Mouse (Mus musculus): ENCODE measurements at regions not wholly inside any gene's neighbourhood (a gene's known extent, or its start where the extent isn't known, plus 50 kb on each side); places are given as distances from the start of the nearest gene placed in this dataset.

DNA sequence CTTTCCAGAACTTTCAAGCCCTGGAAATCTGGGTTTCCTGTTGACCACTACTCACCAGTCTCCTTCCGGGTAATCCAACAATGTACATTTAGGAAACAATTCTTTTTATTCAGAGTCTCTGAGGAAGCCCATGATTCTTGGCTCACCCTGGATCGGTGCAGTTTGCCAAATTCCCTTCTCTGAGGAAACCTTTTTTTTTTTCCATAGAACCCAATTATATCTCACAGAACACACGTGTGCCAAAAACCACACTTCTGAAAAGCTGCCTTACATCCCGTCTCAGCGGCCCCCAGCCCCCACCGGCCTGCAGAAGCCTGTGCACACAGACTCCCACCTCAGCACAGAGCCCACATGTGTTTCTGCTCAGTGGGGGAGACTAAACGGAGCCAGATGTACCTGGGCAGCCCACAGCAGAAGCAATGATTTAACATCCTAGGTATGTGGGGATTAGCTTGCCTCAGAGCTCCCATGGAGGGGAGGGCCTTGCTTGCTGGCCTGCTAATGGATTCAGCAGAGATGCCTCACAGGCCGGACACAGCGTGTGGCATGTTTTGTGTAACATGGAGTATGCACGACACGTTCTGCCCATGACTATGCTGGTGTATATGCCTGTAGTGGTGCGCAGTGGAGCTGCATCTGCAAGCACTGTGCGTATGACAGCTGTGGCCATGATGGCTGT is 413.7 kb downstream of the Rps24 start:
- H3K9me3 ChIP-seq: no peaks in the 10 kb centered on the region
- whole genome bisulfite sequencing: 16% methylated on average over 13 of the region's 13 CpGs
- H3K27ac ChIP-seq: peak overlapping the region; percentile 95
- no peaks in the 10 kb centered on the region for H3K27me3 ChIP-seq
- H3K4me3 ChIP-seq: no peak overlapping the region
- peak; percentile 96 for ATAC-seq (ENCODE audit: insufficient number of reproducible peaks, insufficient read depth, low FRiP score, low TSS enrichment)
- H3K4me2 ChIP-seq (replicated peaks): no peak overlapping the region
- no peaks in the 10 kb centered on the region for H3K36me3 ChIP-seq
- no peak overlapping the region for H3K9ac ChIP-seq
- H3K4me1 ChIP-seq: peaks cover 31% of the 10 kb centered on the region

DNA sequence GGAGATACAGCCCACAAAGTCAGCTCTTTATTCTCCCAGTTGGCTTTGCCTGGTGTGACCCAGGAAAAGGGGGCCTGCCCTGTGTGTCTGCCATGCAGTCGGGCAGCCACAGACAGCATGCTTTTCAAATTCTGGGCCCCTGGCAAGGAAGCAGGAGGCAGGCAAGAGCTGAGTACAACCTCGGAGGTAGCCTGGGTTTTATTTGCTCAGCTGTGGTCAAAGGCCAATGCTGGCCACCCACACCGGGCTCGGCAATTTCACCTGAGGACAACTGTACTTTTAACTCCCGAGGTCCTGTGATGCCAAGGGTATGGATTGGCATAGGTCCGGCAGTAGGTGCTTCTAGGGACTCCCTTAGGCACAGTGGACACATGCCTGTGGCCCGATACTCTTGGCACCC is 414.8 kb downstream of the Rps24 start:
- Histone ChIP-seq H3K27me3 (no peaks in the 10 kb centered on the region), H3K36me3 (no peaks in the 10 kb centered on the region), H3K4me1 (peaks cover 33% of the 10 kb centered on the region), H3K9ac (no peak overlapping the region), H3K4me2 (replicated peaks) (no peak overlapping the region), H3K9me3 (no peaks in the 10 kb centered on the region), H3K27ac (peak overlapping the region; percentile 95), H3K4me3 (no peak overlapping the region)
- 47% methylated on average over 7 of the region's 7 CpGs for WGBS
- no peak for ATAC-seq (ENCODE audit: insufficient number of reproducible peaks, insufficient read depth, low FRiP score, low TSS enrichment)

DNA sequence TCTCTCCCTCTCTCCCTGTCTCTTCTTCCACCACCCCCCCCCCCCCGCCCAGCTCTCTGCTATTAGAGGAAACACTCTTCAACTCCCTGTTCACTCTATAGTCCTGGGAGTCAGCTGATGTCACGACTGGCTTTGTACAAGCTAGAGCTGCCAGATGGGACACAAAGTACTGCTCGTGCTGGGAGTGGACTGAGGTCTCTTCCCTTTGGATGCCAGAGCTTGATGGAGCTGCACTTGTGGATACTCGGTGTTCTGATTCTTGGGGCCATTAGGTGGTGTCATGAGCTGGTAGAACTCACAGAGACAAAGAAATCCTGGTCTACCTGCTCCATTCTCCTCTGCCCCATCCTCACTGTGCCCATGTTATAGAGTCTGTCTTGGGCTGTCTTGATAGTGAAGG is 415.9 kb downstream of the Rps24 start:
- Histone ChIP-seq H3K9ac (no peak overlapping the region), H3K4me1 (peaks cover 42% of the 10 kb centered on the region), H3K27ac (no peak overlapping the region), H3K4me2 (replicated peaks) (no peak overlapping the region), H3K27me3 (no peaks in the 10 kb centered on the region), H3K36me3 (no peaks in the 10 kb centered on the region), H3K4me3 (no peak overlapping the region), H3K9me3 (no peaks in the 10 kb centered on the region)
- 20% methylated on average over 3 of the region's 4 CpGs for WGBS
- ATAC-seq (ENCODE audit: insufficient number of reproducible peaks, insufficient read depth, low FRiP score, low TSS enrichment): no peak

DNA sequence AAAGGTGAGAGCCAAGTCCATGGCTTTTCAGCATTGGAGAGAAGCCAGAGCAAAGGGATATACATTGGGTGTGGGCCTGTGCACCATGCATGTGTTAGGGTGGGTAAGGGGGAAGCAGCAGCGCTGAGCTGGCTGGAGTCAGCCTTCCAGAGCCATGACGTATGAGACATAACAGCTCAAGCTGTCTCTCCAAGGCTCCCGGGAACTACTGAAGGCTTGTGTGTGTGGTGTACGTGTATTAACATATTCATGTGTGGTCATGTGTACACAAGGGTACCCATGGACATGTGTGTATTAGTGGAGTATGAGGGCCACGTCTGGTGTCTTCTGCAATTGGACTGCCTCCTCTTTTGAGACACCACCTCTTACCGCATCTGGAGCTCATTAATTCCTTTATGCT is 417.8 kb downstream of the Rps24 start:
- Histone ChIP-seq H3K27ac (no peak overlapping the region), H3K4me3 (no peak overlapping the region), H3K9ac (no peak overlapping the region), H3K4me1 (peaks cover 41% of the 10 kb centered on the region), H3K4me2 (replicated peaks) (no peak overlapping the region), H3K36me3 (no peaks in the 10 kb centered on the region), H3K27me3 (no peaks in the 10 kb centered on the region), H3K9me3 (no peaks in the 10 kb centered on the region)
- ATAC-seq (ENCODE audit: insufficient number of reproducible peaks, insufficient read depth, low FRiP score, low TSS enrichment): no peak
- WGBS: 82% methylated on average over 6 of the region's 6 CpGs

DNA sequence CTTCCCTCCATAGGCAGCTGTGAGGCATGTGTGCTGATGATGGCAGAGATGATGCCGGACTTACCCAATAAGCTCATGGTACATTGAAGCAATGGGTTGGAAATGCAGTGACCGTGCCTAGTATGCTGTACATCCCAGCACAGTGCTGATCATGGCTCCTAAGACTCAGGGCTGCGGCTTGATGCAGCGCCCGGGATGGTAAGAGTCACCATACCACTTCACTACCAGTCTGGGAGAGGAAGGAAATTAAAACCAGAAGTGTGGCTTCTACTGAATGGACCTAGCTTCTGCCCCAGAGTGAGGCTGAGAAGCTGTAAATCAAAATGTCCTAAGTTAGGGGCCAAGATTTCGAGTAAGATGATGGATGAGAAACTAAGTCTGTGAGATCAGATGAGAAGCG is 420.0 kb downstream of the Rps24 start:
- no peaks in the 10 kb centered on the region for H3K36me3 ChIP-seq
- no peak overlapping the region for H3K27ac ChIP-seq
- no peaks in the 10 kb centered on the region for H3K9me3 ChIP-seq
- no peak overlapping the region for H3K9ac ChIP-seq
- no peak overlapping the region for H3K4me2 ChIP-seq (replicated peaks)
- peaks cover 22% of the 10 kb centered on the region for H3K4me1 ChIP-seq
- 60% methylated on average over 7 of the region's 7 CpGs for WGBS
- no peaks in the 10 kb centered on the region for H3K27me3 ChIP-seq
- no peak for ATAC-seq (ENCODE audit: insufficient number of reproducible peaks, insufficient read depth, low FRiP score, low TSS enrichment)
- no peak overlapping the region for H3K4me3 ChIP-seq

DNA sequence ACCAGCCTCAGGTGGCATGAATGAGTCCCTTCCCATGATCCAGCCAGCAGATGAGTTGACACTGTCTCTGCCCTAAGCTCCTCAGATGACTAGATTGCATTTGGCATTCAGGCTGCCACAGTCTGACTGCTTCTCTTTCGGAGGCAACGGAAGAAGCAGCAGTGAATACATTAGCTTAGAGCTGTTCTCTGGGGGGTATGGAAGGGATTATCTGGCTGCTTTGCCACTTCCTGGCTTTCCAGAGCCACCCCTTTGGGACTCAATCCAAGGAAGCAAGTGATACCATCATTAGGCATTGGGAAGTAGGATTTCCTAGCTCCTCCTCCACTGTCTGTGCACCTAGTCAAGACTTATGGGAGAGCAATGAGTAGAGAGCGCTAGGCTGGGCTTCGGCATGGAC is 421.5 kb downstream of the Rps24 start:
- no peak overlapping the region for H3K4me3 ChIP-seq
- ATAC-seq (ENCODE audit: insufficient number of reproducible peaks, insufficient read depth, low FRiP score, low TSS enrichment): no peak
- no peaks in the 10 kb centered on the region for H3K9me3 ChIP-seq
- peaks cover 11% of the 10 kb centered on the region for H3K4me1 ChIP-seq
- H3K9ac ChIP-seq: no peak overlapping the region
- WGBS: 77% methylated on average over 4 of the region's 4 CpGs
- no peaks in the 10 kb centered on the region for H3K27me3 ChIP-seq
- no peaks in the 10 kb centered on the region for H3K36me3 ChIP-seq
- H3K4me2 ChIP-seq (replicated peaks): no peak overlapping the region
- no peak overlapping the region for H3K27ac ChIP-seq

DNA sequence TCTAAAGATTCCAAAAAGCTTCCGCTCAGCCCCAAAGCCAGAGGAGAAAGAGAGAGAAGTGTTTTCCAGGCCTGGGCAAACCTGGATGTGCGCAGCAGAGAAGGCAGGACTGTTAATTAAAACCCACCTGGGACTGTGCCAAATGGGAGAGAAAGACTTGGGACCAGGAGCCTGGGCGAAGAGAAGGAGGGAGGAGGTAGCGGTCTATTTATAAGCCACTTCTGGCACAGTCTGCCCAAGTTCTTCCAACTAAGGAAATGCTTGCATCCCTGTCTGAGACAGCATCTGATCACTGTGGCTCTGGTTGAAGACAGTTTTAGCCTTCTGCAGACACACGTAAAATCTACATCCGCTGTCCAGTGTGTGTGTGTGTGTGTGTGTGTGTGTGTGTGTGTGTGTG is 424.7 kb downstream of the Rps24 start:
- H3K4me1 ChIP-seq: peaks cover 11% of the 10 kb centered on the region
- H3K4me2 ChIP-seq (replicated peaks): no peak overlapping the region
- H3K36me3 ChIP-seq: no peaks in the 10 kb centered on the region
- no peaks in the 10 kb centered on the region for H3K27me3 ChIP-seq
- no peak overlapping the region for H3K9ac ChIP-seq
- 81% methylated on average over 6 of the region's 6 CpGs for WGBS
- ATAC-seq (ENCODE audit: insufficient number of reproducible peaks, insufficient read depth, low FRiP score, low TSS enrichment): no peak
- H3K27ac ChIP-seq: no peak overlapping the region
- no peaks in the 10 kb centered on the region for H3K9me3 ChIP-seq
- no peak overlapping the region for H3K4me3 ChIP-seq

DNA sequence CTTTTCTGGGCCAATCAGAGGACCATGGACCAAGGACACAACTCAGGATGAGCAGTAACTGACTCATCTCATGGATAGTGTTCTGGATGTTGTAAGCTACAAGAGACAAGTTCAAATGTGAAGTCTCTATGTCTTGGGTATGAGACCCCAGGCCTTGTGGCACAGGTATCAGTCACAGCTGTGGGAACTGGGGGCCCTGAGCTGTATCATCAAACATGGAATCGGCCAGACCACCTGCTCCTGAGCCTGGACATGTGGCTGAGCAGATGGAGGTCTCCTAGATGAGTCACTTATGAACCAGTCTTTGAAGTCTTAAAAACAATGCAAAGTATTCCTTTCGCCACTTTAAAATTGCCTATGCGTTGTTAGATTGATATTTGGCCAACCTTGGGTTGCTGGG is 432.1 kb downstream of the Rps24 start:
- H3K9me3 ChIP-seq: no peaks in the 10 kb centered on the region
- no peak overlapping the region for H3K4me3 ChIP-seq
- H3K27me3 ChIP-seq: no peaks in the 10 kb centered on the region
- no peaks in the 10 kb centered on the region for H3K4me1 ChIP-seq
- H3K4me2 ChIP-seq (replicated peaks): no peak overlapping the region
- no peak overlapping the region for H3K27ac ChIP-seq
- no peaks in the 10 kb centered on the region for H3K36me3 ChIP-seq
- no peak overlapping the region for H3K9ac ChIP-seq
- WGBS: 91% methylated on average over 3 of the region's 3 CpGs
- ATAC-seq (ENCODE audit: insufficient number of reproducible peaks, insufficient read depth, low FRiP score, low TSS enrichment): no peak

DNA sequence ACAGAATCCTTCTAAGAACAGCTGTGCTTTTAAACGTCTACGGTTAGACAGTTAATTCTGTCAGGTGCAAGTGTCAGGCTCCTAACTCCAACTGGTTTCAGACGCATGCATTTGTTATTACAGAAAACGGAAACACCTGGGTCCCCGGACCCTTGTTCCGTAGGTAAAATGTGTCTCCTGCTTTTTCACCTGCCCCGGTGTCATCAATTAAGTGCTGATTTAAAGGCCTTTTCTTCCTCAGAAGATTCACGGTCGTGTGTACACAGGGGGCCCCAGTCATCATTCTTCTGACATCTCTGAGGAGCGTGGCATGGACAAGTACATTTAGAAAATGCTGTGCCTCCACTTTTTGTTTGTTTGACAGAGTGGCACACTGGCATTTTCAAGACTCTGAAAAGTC is 435.1 kb downstream of the Rps24 start:
- Histone ChIP-seq H3K27ac (no peak overlapping the region), H3K4me3 (no peak overlapping the region), H3K36me3 (no peaks in the 10 kb centered on the region), H3K4me1 (peaks cover 14% of the 10 kb centered on the region; the same call in 1 of the 2 replicates), H3K4me2 (replicated peaks) (no peak overlapping the region), H3K27me3 (no peaks in the 10 kb centered on the region), H3K9me3 (no peaks in the 10 kb centered on the region), H3K9ac (no peak overlapping the region)
- WGBS: 67% methylated on average over 10 of the region's 10 CpGs
- ATAC-seq (ENCODE audit: insufficient number of reproducible peaks, insufficient read depth, low FRiP score, low TSS enrichment): no peak

DNA sequence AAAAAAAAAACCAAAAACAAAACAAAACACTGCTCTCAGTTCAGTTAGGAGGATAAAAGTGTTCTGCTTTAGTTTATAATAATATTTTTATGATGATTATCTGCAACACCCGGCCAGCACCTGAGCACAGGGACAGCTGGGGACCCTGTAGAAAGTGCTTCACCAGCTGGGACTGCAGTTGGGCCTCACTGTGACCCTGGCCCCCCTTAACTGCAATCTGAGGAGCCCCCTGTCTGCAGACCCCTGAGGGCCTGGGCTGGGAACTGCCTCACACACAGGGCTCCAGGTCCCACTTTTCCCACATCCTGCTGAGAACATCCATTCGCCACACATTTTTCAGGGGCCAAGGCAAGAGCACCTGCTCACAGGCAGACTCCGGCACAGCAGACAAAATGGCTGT is 437.6 kb downstream of the Rps24 start:
- Histone ChIP-seq H3K9ac (no peak overlapping the region), H3K27ac (no peak overlapping the region), H3K9me3 (no peaks in the 10 kb centered on the region), H3K27me3 (no peaks in the 10 kb centered on the region), H3K4me3 (no peak overlapping the region), H3K4me1 (peaks cover 15% of the 10 kb centered on the region; the same call in 1 of the 2 replicates), H3K36me3 (no peaks in the 10 kb centered on the region), H3K4me2 (replicated peaks) (no peak overlapping the region)
- WGBS: 47% methylated on average over 3 of the region's 3 CpGs
- no peak for ATAC-seq (ENCODE audit: insufficient number of reproducible peaks, insufficient read depth, low FRiP score, low TSS enrichment)

DNA sequence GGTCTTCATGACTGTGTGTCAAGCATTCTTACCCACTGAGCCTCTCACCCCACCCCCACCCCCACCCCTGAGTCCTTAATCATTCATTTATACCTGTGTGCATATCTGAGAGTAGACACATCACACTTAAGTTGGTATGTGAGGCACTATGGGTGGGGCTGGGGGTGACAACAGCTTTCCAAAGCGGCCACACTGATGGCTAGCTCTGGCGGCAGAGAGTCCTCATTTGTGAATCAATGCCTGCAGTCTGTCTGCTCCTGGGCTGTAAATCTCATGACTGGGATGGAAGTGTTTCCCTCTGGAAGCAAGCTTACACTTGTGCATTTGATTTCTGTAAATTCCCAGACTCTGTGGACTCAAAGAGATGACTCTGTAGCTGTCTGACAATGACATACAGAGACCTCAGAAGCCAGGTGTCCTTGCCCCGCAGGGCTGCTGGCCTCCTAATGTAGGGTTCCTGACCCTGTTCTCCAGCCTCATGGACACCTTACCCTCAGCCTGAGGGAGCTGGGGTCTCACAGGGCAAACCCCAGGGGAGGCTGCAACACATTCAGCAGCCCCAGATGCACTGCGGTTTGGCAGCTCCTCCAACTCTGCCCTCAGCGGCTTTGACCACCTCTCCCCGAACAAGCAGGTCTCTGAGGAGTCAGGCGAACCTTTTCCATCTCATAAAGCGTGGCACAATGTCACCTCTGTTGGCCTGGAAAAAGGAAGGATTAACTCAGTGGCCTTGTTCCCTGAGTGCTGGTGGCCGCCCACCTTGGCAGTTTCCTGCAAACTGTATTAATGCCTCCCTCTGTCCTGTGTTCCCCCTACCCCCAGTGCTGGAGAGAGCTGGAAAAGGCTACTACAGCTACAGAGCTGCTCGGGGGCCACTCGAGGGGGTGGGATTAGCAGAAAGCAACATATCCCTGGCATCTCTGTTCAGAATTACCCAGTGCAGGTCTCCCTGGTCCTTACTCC is 439.4 kb downstream of the Rps24 start:
- peaks cover 15% of the 10 kb centered on the region; the same call in 1 of the 2 replicates for H3K4me1 ChIP-seq
- H3K4me2 ChIP-seq (replicated peaks): no peak overlapping the region
- H3K9ac ChIP-seq: no peak overlapping the region
- H3K27me3 ChIP-seq: no peaks in the 10 kb centered on the region
- no peaks in the 10 kb centered on the region for H3K9me3 ChIP-seq
- H3K4me3 ChIP-seq: no peak overlapping the region
- no peaks in the 10 kb centered on the region for H3K36me3 ChIP-seq
- no peak for ATAC-seq (ENCODE audit: insufficient number of reproducible peaks, insufficient read depth, low FRiP score, low TSS enrichment)
- H3K27ac ChIP-seq: peak overlapping the region; percentile 50; the same call in 1 of the 2 replicates
- WGBS: 37% methylated on average over 11 of the region's 11 CpGs

DNA sequence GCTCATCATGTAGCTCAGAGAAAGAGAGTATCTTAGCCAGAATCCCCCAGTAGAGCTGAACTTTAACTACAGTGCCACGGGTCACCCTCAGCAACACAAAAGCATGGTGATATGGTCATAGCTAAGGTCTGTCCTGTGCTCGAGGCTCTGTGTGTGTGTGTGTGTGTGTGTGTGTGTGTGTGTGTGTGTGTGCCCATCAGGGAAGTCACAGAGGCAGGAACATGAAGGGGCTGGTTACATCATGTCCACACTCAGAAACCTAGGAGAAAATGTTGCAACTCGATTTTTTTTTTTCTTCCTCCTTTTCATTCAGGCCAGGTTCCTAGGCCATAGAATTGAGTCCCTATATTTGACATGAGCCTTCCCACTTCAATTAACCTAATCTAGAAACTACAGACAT is 441.8 kb downstream of the Rps24 start:
- Histone ChIP-seq H3K4me2 (replicated peaks) (no peak overlapping the region), H3K36me3 (no peaks in the 10 kb centered on the region), H3K4me3 (no peak overlapping the region), H3K27ac (no peak overlapping the region), H3K27me3 (no peaks in the 10 kb centered on the region), H3K9me3 (no peaks in the 10 kb centered on the region), H3K9ac (no peak overlapping the region), H3K4me1 (peaks cover 15% of the 10 kb centered on the region; the same call in 1 of the 2 replicates)
- 70% methylated on average over 3 of the region's 3 CpGs for WGBS
- no peak for ATAC-seq (ENCODE audit: insufficient number of reproducible peaks, insufficient read depth, low FRiP score, low TSS enrichment)

All from embryonic facial prominence, embryonic 12.5 days (tissue).